Mouse (Mus musculus): ENCODE data around the gene Fancc.
"Not testable (repeated sequence)": the region's sequence is repeated elsewhere in the genome, so short reads cannot be mapped to it uniquely, and the experiment has no call there.

The Fancc gene

DNA sequence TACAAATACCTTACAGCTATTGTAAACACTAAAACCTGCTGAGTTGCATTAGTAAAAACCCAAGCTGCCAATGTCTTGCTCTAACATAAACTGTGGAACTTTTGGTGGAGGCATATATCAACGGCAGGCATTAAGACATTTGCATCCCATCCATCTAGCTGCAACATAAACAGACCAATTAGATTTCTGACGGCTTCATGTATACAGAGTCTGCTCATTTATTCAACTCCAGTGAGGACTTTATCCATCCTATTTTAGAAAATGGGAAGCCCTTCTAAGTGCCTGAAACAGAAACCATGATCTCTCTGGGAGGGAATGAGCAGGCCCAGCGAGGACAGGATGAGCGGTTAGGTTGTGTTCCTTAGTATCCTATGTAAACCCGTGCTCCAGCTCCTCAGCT is 18.5 kb upstream of the Fancc start:
- DNase-seq (ENCODE audit: low read depth, low spot score) = no peak

DNA sequence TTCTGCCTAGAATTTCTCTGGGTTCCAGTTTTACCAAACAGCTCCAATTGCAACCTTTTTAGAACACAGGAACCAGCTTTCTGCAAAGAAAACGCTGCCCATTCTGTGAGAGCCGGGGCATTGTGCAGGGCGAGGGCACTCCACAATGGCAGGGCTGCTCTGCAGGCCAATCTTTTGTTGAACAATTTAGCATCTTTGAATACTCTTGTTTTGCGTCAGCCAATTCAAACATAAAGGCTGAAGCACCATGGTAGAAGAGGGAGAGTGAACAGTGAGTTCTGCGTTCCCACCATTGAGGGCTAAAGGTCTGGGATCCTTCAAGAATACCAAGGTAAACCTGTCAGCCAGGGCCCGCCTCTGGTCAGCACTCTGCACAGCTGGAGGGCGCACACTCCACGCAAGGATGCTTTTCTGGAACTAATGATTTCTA is 17.9 kb upstream of the Fancc start:
- DNase-seq (ENCODE audit: low read depth, low spot score) = no peak

DNA sequence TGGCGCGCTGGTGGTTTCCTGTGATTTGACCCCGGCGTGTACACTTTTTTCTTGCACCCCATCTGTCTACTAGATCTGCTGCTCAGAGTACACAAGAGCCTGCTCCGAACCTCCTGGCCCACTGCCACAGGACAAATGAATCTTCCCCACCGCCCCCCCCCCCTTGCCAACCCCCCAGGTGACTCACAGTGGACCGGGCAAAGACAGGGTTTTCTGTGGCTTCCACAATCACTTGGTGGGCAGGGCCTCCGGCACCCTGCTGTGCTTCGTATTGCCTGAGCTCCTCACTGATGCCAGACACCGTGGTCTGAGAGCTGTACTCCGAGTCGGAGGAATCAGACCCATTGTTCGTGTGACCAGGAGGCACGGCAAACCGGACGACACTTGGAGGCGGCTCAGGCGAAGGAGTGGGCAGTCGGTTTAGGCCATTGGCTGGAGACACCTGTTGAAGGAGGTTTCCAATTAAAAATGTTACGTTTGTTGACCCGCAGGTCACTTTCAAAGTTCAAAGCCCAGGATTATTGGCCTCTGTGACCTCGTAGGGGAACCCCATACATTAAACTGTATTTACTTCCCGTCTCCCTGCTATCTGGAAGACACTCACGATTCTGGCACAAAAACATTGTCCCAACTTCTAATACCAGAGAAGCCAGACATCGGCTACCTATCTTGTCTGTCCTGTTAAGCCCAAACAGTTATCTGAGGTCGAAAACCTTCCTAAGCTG is 16.5 kb upstream of the Fancc start:
- no peak for DNase-seq (ENCODE audit: low read depth, low spot score)

DNA sequence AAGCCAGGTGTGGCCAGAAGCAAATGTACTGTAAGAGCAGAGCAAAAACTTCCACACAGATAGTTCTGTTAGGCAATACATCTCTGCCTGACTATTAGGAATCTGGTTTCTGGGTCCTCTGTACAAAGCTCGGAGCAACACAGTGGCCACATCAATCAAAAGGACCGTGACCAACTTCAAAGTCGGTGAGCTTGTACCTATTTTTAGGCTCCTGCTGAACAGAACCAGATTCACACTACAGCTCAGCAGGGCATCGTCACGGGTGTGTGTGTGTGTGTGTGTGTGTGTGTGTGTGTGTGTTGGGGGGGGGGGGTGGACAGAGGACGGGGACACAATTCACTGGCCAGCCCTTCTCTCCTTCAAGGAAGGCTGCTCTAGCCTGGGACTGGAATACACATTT is 15.3 kb upstream of the Fancc start:
- DNase-seq (ENCODE audit: low read depth, low spot score) = no peak

DNA sequence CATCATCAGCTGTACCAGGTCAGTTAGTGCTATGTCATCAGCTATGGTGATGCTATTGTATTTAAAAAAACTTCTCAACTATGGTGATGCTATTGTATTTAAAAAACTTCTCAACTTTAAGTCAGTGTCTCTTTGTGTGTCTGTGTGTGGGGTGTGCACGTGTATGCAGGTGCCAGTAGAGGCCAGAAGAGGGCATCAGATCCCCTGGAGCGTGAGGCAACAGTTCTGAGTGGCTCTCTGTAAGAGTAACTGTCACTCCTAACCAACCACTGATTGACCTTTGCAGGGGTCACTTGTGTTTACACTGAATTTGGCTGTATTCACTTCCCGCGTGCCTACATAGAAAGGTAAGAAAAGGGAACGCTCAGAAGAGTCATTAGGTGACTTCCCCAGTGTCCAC is 10.7 kb upstream of the Fancc start:
- no peak for DNase-seq (ENCODE audit: low read depth, low spot score)

DNA sequence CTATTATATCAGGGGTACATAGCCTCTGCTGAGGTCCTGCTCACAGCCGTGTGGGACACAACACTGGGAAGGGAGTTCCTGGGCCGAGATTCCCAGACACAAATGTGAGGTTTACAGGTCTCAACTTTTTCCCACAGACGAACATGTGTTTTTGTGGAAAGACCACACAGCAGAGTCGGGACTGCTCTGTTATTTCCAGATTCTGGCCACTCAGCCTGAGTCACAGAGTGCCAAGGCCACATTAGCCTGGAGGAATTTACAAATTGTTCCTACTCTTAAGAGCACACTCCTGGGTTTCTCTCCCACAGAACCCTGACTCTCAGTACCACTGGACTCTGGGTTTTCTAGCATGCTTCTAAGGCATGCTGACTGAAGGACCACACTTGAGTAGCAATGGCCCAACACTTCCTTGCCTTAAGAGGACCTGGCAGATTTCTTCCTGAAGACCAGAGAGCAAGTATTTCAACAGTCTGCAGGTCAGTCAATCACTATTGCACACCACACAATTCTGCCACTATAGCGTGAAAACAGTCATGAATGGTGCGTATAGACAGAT is 10.0 kb upstream of the Fancc start:
- DNase-seq (ENCODE audit: low read depth, low spot score) = no peak

DNA sequence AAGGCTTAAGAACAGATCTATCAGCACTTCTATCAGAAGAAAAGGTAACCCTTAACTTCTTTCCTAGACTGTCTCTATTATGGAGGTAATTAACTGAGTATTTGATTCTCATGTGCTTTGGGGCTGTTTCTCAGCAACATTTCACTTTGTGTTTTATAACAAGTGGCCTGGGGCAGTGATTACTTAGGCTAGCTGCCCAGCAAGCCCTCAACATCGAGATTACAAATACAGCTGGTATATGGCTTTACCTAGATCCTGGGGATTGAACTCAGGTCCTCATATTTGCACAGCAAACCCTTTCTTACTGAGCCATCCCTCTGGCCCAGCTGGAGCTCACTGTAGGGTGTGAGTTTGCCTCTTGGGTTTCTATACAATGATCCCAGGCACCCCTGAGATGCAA is 9.3 kb upstream of the Fancc start:
- no peak for DNase-seq (ENCODE audit: low read depth, low spot score)

DNA sequence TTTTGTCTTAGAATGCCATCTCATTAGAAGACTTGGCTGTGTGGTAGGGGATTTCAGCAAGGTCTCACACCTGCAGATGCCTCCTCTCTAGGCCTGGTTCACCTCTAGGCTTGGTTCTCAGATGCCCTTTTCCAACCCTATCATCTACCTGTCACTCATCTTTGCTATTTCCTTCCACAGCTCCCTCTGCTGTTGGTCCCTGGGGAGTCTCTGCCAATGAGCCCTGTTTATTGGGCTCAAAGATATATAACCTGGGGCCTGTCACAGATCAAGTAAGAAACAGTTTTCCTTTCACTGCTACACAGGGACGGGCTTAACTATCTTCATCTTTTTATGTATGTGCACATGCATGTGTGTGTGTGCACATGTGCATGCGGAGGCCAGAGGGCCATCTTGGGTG is 5.3 kb upstream of the Fancc start:
- no peak for DNase-seq (ENCODE audit: low read depth, low spot score)

DNA sequence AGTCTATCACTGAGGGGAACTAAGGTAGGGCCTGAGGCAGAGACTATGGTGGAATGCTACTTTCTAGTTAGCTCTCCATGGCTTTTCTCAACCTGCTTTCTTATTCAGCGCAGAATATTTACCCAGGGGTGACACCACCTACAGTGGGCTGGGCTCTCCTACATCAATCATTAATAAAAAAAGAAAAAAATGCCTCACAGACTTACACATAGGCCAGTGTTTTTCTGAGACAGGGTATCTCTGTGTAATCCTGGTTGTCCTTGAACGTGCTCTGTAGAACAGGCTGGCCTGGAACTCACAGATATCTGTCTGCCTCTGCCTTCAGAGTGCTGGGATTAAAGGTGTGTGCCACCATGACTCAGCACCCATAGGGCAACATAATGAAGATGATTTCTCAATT is 2.4 kb upstream of the Fancc start:
- DNase-seq (ENCODE audit: low read depth, low spot score) = no peak

DNA sequence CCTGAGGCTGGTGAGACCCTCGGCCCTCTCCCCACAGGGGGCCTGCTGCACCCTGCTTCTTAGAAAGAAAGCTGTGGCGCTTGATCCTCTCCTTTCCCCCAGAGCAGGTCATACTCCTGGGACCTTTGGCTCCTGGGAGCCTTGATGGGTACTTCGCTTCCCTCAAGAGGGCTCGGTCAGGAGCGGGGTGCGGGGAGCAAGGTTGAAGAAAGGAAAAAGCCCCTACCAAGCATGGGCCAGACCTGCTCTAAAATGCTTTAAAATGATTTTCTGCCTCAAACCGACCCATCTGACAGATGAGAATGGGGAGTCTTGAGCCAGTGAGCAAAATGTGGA is 9.4 kb downstream of the Fancc start:
- DNase-seq (ENCODE audit: low read depth, low spot score) = no peak

DNA sequence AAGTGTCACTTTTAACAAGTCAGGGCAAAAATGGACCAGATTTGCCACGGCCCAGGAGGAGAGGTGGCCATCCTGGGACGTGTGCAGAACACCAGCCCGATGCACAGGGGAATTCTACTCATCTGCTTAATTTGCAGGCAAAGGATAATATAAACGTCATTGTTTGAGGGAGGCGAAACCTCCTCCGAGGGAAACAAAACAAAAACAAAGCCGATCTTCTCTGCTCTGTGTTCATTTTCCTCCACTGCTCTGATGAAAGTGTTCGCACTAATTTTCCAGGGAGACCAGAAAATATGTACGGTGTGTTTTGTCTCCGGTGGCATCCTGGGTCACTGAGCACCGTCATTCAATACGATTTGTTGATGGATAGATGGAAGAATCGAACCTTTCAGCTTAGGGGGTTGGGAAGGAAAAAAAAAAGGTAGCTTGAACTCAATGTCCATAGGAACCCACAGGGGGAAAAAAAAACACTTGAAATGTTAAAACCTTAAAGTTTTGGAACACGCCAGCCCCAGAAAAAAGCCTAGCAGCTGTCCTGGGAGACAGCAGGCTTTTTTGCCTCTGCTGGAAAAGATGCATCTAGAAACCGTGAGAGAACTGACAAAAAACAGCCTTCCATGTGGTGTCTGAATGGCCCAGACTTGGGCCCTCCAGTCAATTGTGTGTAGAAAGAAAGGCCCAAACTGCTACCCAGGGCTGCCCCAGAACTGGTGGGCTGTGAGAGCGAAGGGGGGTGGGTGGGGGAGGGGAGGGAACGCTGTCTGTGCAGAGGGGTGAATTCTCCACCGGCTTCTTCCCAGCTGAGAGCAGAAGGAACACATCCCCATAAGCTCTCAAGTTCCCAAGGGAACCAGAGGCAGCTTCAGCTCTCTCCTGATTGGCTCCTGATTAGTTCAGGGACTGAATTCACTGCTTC is 10.0 kb downstream of the Fancc start:
- DNase-seq (ENCODE audit: low read depth, low spot score) = no peak

DNA sequence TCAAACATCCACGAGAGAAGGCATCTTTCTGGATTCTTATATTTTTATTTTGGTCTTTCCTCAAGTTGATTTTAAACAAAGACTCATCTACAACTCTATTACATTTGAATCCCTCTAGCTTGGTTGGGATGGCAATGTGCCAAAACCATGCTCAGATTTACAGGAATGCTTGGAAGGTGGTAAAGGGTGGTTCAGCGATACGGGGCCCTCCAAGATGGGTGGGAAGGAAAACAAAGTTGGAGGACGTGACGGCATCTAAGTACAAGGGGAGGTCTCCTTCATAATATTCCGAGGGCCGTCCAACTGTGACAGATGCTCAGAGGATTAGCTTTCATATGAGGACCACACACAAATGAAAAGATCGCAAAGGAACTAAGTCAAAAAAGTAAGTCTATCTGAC is 21.7 kb downstream of the Fancc start:
- DNase-seq (ENCODE audit: low read depth, low spot score) = no peak

DNA sequence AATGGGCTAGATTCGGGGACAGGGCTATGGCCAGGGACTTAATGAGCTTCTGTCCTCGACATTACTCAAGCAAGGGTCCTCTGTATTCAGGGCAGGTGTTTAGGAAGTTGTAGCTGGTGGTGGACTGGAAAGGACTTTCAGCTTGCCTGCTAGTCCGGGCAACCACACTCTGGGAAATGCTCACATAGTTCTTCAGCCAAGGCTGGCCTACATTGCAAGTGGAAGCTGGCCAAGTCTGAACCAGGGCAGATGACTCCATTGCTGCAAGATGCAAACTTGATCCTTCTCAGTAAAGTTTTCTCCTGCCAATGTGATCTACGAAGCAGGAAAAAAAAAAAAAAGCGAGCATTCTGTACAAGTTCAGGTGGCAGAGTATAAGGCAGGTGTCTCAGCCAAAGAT is 44.2 kb downstream of the Fancc start:
- DNase-seq (ENCODE audit: low read depth, low spot score) = no peak

DNA sequence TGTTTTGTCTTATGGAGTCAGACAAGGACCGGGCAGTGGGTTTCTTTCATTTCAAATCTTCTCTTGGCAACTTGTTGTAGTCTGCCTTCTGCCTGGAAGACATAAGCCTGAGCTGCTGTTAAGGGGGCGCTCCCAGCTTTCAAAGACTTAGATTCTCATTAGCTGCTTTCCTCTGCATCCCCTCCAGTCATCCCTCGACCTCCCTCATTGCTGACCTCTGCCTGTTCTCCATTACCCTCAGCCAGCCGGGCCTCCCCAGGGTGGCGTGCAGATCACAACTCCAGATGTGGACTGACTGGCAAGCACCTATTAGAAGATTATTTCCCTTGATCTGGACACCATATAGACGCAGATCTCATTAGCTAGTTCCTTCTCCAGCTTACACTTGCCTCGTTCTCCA is 45.9 kb downstream of the Fancc start:
- DNase-seq (ENCODE audit: low read depth, low spot score) = peak; percentile 30

DNA sequence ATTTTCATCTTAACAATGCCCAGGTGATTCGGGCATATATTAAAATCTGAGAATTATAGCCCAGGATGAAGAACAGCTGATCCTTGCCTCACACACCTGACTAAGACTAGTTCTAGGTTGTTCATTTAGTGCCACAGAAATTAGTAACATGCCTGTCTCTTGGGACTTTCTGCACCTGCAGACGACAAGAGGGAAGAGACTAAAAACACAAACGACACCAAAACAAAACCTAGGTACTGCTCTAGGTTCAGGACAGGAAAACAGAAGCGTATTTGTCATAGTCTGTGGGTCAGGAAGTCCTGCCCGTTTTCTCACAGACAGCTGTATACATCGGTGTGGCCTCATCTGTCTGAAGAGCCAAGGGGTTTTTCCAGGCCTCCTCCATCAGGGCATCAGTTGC is 51.7 kb downstream of the Fancc start:
- DNase-seq (ENCODE audit: low read depth, low spot score) = no peak

DNA sequence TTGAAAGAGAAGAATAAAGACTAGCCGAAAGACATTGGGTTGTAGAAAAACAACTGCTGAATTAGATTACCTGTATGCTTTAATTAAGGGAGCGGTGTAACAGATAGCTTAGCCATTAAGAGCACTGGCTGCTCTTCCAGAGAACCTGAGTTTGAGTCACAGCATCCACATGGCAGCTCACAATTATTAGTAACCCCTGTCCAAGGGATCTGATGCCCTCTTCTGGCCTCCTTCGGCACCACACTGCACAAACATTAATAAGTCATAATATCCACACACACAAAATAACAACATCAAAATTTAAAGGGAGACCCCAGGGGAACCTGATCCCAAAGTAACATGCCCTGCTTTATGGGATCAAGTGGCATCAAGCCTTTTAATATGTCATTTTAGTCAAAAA is 64.3 kb downstream of the Fancc start:
- DNase-seq (ENCODE audit: low read depth, low spot score) = peak; percentile 8

DNA sequence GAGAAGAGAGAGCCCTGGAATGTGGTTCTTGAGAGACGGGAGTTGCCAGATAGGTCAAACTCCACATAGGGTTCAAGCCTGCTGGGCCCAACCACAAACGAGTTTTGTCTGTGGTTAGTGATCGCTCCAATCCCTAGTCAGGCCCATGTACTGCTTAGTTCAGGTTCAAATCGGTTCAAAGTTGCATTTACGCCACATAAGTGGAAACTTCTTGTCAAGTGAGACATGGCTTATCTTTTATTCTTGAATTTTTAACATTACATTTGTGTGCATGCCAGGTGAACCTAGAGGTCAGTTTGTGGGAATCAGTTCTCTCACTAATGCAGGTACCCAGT is 65.3 kb downstream of the Fancc start:
- DNase-seq (ENCODE audit: low read depth, low spot score) = no peak

DNA sequence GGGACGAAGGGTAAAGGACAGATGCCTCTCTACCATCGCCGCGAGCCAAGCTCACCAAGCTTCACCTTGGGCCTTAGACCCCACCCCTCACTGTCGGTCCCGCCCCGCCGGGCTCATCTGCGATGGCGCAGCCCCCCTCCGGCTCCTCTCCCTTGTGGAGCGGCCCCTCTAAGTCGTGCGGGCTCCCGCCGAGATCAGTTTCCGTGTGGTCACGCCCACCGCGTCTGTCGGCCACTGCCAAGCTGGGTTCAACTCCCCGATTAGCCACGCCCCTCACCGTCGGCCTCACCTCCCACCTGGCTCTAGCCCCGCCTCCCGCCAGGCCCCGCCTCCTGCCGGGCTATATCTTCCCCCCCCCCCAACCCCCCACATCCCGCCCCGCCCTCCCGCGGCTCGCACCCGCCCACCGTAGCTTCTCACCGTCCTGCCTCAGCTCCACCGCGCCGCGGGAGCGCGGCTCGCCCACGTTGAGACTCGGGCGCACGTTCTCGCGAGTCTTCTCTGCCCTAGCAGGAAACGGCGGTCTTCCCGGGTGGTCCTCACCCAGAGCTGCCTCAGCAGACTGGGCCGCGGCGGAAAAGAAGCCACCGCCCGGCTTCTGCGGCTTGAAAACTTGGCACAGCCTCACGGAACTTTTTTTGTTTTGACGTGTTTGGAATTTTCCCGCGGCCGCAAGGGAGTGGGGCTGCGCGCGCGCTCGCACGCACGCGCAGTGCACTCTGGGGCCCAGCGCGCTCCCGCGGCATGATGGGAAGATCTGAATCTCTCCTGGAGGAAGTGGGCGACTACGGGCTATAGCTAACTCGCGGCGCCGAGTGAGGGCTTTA is 65.8 kb downstream of the Fancc start:
- peak; percentile 99 for DNase-seq (ENCODE audit: low read depth, low spot score)

DNA sequence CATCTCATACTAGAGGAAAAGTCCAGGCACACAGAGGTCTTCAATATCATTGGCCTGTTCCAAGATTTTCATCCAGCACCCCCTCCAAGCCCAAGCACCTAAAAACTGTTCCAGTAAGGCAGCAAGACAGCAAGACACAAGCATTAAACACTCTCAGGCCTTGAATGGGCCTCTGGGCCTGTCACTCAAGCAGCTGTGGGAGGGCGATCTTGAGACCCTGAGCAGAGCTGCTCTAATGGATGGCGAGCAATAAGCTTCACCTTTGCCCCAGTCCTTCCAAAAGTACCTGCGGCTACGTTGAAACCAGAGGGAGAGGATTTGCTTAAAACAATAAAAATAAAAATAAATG is 66.4 kb downstream of the Fancc start:
- no peak for DNase-seq (ENCODE audit: low read depth, low spot score)

DNA sequence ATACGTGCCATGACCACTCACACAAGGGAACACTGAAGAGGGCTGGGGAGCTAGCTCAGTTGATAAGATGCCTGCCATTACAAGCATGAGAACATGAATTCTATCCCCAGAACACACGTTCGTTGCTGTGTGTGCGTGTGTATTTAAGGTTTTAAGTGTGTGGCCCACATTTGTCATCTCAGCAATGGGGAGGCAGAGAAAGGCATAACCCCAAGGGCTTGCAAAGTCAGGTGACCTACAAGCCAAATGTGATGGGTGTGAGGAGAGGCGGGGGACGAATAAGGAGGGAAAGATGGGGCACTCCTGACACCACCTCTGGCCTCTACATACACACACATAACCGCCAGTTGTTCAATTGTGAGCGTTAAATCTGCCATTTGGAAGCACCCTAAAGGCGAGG is 66.9 kb downstream of the Fancc start:
- DNase-seq (ENCODE audit: low read depth, low spot score) = no peak

DNA sequence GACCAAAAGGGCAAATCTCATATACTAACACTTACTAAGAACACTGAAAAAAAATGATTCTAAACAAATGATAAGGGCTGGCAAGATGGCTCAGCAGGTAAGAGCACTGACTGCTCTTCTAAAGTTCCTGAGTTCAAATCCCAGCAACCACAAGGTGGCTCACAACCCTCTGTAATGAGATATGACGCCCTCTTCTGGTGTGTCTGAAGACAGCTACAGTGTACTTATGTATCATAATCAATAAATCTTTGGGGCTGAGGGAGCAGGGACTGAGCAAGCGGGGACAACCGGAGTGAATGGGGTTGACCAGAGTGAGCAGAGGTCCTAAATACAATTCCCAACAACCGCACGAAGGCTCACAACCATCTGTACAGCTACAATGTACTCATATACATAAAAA is 68.9 kb downstream of the Fancc start:
- DNase-seq (ENCODE audit: low read depth, low spot score) = not testable (repeated sequence)

DNA sequence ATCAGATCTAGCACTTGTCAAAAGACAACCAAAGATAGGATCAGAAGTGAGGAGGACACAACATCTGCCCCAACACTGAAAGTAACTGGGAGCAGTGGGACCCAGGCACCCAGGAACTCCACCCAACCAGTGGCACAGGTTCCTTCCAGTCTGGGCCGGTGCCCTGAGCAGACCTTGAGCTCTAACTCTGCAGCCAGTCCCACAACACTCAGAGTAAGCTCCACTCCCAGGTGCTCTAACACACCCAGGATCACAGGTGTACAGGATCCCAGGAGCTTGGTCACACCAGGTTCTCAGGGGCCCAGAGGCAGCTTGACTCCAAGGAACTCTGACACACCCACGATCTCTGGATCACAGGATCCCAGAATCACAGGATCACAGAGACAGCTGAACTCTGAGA is 74.0 kb downstream of the Fancc start:
- DNase-seq (ENCODE audit: low read depth, low spot score) = no peak
